Mouse (Mus musculus): ENCODE measurements at regions not wholly inside any gene's neighbourhood (a gene's known extent, or its start where the extent isn't known, plus 50 kb on each side); places are given as distances from the start of the nearest gene placed in this dataset.

GRCm38 (mm10) chr3:42661956-42662355, 919.5 kb downstream of the D3Ertd751e start:
- DNase-seq (ENCODE audit: low read depth), result no peak

GRCm38 (mm10) chr3:42676668-42677398, 934.4 kb downstream of the D3Ertd751e start:
- no peak for DNase-seq (ENCODE audit: low read depth)

GRCm38 (mm10) chr3:42694726-42695125, 952.3 kb downstream of the D3Ertd751e start:
- DNase-seq (ENCODE audit: low read depth), result no peak

GRCm38 (mm10) chr3:42738910-42739309, 996.5 kb downstream of the D3Ertd751e start:
- no peak for DNase-seq (ENCODE audit: low read depth)

- DNase-seq (ENCODE audit: low read depth), result no peak
Observed at GRCm38 (mm10) chr3:42753130-42753529, 1010.7 kb downstream of the D3Ertd751e start.

- DNase-seq (ENCODE audit: low read depth), result no peak
Observed at GRCm38 (mm10) chr3:42757335-42757734, 1014.9 kb downstream of the D3Ertd751e start.

GRCm38 (mm10) chr3:42757830-42758385, 1015.5 kb downstream of the D3Ertd751e start:
- DNase-seq (ENCODE audit: low read depth), result no peak

- DNase-seq (ENCODE audit: low read depth), result no peak
Observed at GRCm38 (mm10) chr3:42762205-42762604, 1019.8 kb downstream of the D3Ertd751e start.

GRCm38 (mm10) chr3:42783478-42783877, 1041.1 kb downstream of the D3Ertd751e start:
- no peak for DNase-seq (ENCODE audit: low read depth)

GRCm38 (mm10) chr3:42784203-42784602, 1041.8 kb downstream of the D3Ertd751e start:
- no peak for DNase-seq (ENCODE audit: low read depth)

GRCm38 (mm10) chr3:42790415-42790814, 1048.0 kb downstream of the D3Ertd751e start:
- DNase-seq (ENCODE audit: low read depth), result no peak

GRCm38 (mm10) chr3:42791878-42792277, 1049.5 kb downstream of the D3Ertd751e start:
- DNase-seq (ENCODE audit: low read depth), result no peak

GRCm38 (mm10) chr3:42830456-42830855, 1088.0 kb downstream of the D3Ertd751e start:
- DNase-seq (ENCODE audit: low read depth), result no peak

GRCm38 (mm10) chr3:42867370-42867769, 1125.0 kb downstream of the D3Ertd751e start:
- no peak for DNase-seq (ENCODE audit: low read depth)

GRCm38 (mm10) chr3:42878972-42879371, 1136.6 kb downstream of the D3Ertd751e start:
- no peak for DNase-seq (ENCODE audit: low read depth)

- no peak for DNase-seq (ENCODE audit: low read depth)
Observed at GRCm38 (mm10) chr3:42884481-42884880, 1142.1 kb downstream of the D3Ertd751e start.

- no peak for DNase-seq (ENCODE audit: low read depth)
Observed at GRCm38 (mm10) chr3:42892016-42892699, 1149.7 kb downstream of the D3Ertd751e start.

GRCm38 (mm10) chr3:42895787-42896186, 1153.4 kb downstream of the D3Ertd751e start:
- no peak for DNase-seq (ENCODE audit: low read depth)

- no peak for DNase-seq (ENCODE audit: low read depth)
Observed at GRCm38 (mm10) chr3:42897936-42898335, 1155.5 kb downstream of the D3Ertd751e start.

- DNase-seq (ENCODE audit: low read depth), result no peak
Observed at GRCm38 (mm10) chr3:42898934-42899333, 1156.5 kb downstream of the D3Ertd751e start.

- no peak for DNase-seq (ENCODE audit: low read depth)
Observed at GRCm38 (mm10) chr3:42900984-42901383, 1158.6 kb downstream of the D3Ertd751e start.

- DNase-seq (ENCODE audit: low read depth), result no peak
Observed at GRCm38 (mm10) chr3:42906246-42906645, 1163.8 kb downstream of the D3Ertd751e start.

- DNase-seq (ENCODE audit: low read depth), result no peak
Observed at GRCm38 (mm10) chr3:42908404-42908803, 1166.0 kb downstream of the D3Ertd751e start.

Measured in 416B (cell line).